Mouse (Mus musculus): ENCODE measurements around the gene Nop2.
A peak's percentile ranks its signal among the peaks of the same experiment; 100 is the strongest.

Nop2 gene

DNA sequence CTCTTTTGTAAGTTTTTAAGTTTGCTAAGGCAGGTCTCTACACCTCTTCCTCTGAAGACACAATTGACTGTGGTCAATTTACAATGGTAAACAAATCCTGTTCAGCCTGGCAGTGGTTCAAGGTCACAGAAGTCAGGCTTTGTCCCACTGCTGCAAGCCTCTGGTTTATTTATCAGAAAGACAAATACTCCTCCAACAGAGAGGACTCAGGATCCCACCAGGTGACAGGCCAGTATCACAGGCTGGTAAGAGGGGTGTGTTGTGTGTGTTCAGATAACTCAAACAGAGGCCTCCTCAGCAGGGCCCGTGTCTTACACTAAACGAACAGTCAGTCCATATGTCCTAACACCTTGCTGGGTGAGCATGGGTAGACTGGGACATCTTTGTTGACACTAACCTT, 40.8 kb downstream of the Nop2 start:
- no peak for DNase-seq (ENCODE audit: low spot score)

GRCm38 (mm10) chr6:125173256-125173655, 41.5 kb downstream of the Nop2 start:
- DNase-seq (ENCODE audit: low spot score) = no peak

DNA sequence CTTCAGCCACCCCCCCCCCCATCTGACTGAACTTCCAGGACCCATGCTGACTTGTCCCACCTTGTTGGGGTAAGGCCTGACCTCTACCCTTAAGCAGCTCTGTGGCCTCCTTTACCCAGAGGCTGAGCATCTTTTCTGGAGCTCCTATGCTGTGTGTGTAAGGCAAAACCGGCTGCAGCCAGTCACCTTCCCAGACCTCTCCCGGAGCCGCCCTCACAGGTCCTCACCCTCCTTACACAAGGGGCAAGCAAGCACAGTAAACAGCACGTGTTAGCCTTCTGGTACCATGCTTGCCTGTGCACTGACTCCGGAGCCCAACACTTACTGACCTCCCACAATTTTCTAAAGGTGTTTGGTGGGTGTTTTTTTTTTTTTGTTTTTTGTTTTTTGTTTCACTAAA, 43.8 kb downstream of the Nop2 start:
- no peak for DNase-seq (ENCODE audit: low spot score)

DNA sequence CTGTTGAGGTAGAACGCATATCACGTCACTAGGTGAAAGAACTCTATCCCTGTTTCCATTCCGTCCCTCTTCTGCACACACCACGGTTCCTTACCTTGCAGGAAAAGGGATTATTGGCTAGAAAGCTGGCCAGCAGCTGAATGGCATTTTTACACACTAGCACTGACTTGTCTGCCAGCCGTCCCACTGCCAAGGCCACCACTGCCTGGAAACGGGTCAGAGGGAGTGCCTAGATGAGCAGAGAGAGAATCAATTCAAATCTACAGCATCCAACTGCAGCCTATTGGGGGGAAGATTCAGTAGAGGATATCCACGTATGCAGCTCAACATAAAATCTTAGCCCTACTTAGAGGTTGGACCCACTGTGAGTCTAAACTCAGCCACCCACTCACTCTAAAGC, 47.9 kb downstream of the Nop2 start:
- no peak for DNase-seq (ENCODE audit: low spot score)

- DNase-seq (ENCODE audit: low spot score) = no peak
Measured at GRCm38 (mm10) chr6:125182133-125182532, 50.4 kb downstream of the Nop2 start.

GRCm38 (mm10) chr6:125186203-125186602, 54.5 kb downstream of the Nop2 start:
- no peak for DNase-seq (ENCODE audit: low spot score)

GRCm38 (mm10) chr6:125190816-125191215, 59.1 kb downstream of the Nop2 start:
- no peak for DNase-seq (ENCODE audit: low spot score)

DNA sequence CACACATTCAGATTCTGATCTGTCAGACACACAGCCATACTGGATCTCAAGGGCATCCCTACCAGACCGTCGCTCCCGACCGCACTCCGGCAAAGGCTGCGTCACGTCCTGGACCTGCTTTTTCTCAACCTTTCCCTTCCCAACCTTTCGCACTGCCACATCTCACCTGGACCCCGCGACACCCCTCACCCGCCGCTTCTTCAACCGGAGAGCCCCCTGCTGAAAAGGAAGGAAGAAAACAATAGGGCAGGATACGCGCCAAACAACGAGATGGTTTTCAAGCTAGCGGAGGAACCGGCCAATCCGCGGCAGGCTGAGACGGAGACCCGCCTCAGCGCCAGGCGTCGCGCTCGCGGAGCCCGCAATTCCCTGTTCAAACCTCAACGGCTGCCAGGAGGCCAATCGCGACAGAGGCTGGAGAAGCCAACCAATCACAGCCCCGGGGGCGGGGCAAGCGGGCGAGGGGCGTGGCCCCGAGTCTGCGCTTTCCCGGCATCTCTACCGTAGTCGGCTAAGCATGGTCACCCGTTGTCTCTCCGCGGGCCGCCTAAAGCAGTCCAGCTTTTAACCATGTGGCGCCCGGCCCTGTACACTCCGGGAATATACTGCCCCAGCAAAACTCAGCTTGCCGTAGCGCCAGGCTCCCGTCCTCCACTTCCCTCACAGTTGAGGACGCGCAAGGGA, 59.8 kb downstream of the Nop2 start, which contains the start of the genes Ncapd2 and Mrpl51:
TSS of gene Ncapd2 (minus strand) at position 370 of the 684 bp plus-strand sequence.
TSS of gene Mrpl51 (plus strand) at position 470 of the 684 bp plus-strand sequence.
- peak; percentile 96 for DNase-seq (ENCODE audit: low spot score)

DNA sequence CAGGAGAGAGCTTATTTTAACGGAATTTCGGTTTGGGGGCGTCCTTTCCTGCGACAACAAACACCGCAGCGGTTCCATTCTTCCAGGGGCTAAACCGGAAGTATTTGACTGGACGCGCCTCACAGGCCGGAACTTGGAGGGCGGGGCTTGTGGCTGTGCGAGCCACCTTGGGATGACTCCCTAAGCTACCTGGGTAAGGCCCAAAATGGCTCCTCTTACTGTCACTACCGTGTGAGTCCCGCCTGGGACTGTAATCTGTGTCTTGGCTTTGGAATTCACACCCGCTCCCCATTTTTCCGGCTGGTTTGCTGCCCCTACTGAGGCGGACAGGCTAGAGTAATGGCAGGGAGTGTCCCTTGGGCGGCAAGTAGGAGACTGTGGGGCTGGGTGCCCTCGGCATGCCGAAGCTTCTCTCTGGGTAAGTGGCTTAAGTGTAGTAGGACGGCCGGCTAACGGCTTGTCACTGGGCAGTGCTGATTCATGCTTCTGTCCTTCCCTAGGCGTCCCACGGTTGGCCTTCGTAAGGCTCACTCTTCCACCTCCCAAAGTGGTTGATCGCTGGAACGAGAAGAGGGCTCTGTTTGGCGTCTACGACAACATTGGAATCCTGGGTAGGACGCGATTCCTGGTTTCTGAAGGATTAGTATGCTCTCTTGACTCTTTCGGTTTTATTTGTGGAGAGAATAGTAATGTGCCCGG, 60.5 kb downstream of the Nop2 start:
- peak; percentile 85 for DNase-seq (ENCODE audit: low spot score)

DNA sequence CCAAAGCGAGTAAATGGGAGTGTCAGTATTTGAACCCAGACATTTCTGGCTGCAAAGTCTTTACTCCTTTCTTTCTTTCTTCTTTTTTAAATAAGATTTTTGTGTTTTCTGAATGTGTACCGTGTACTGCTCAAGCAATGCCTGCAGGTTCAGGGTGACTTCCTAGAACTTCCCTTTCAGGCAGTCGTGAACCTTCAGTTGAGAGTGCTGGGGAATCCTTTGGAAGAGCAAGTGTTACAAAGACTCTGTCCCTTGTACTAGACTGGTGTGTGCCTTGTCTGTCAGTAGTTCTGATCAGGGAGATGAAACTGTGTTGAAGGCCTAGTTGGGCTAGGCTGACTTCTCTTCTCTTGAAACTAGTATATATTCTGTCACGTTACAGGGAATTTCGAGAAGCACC, 61.1 kb downstream of the Nop2 start:
- DNase-seq (ENCODE audit: low spot score) = no peak

DNA sequence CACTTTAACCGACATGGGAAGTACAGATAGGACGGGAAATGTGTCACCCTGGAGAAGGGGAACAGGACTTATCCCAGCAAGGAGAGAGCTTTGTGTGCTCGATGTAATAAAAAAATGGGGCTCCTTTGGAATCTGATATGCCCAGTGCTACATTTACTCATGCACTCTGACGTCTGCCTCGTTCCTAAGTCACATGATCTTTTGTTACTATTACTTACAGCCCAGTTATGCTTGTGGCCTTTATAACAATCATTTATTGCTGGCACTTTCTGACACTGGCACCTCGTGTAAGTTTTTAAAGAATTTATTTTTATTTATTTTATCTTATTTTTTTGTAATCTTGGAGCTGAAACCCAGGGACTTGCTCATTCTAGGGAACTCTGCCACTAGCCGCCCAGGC, 61.7 kb downstream of the Nop2 start:
- no peak for DNase-seq (ENCODE audit: low spot score)

All from T-cell, adult 2 months (primary cell).